Mouse (Mus musculus): Measurements from ENCODE around the gene Dip2c. TPM values are rescaled to one million over a fixed set of nuclear protein-coding genes. Genes with fewer than 3 reads are reported as not detected.

The Dip2c gene
- total and polyA plus RNA-seq, 3 experiments = 0.04 to 0.14 (median 0.08) TPM

DNA sequence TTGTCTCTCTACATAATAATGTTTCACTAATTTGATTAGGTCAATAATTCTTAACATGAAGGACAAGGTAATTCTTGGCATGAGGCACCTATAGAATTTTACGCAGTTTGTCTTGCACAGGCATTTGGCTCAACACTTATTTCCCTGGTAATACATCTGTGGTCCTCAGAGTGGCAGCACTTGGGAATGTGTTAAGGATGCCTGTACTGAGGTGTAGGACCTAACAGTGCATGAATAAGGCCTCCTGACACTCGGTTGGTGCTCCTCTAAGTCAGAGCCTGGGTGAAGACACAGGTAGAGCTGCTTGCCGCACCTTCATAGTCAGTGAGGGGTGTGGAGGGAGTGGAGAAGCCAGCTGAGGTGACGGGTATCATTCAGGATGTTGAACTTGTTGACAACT, 407.0 kb downstream of the Dip2c start:
- no peak overlapping the region for H3K4me2 ChIP-seq (ENCODE audit: insufficient read depth, low read depth, poor library complexity, severe bottlenecking)
- H3K27me3 ChIP-seq (replicated peaks) = no peaks in the 10 kb centered on the region
- peaks cover 28 to 51% of the 10 kb centered on the region in 2 experiments for H3K36me3 ChIP-seq (replicated peaks in 1 of 2; ENCODE audit: control insufficient read depth in 1 of 2, insufficient read depth in 1 of 2, low read length in 1 of 2)
- H3K4me3 ChIP-seq (replicated peaks in 1 of 3; ENCODE audit: low read depth in 2 of 3, low read length in 2 of 3, poor library complexity in 1 of 3) = no peak overlapping the region
- no peak for DNase-seq (ENCODE audit: extremely low read depth)
- dilution Hi-C loops (cut with MboI; ENCODE audit: extremely low pct_ligation_motif_present, extremely low pct_unique_long_range_greater_than_20kb, low sequenced_read_pairs) = no loop called here
- no peaks in the 10 kb centered on the region for H3K79me2 ChIP-seq (replicated peaks; ENCODE audit: control insufficient read depth, extremely low read depth, insufficient read depth, poor library complexity, severe bottlenecking)
- H3K9me3 ChIP-seq (replicated peaks; ENCODE audit: low read length) = no peaks in the 10 kb centered on the region
- no peaks in the 10 kb centered on the region for H3K4me1 ChIP-seq (ENCODE audit: control insufficient read depth in 1 of 2, insufficient read depth in 2 of 2)
- no peak overlapping the region for H3K27ac ChIP-seq (ENCODE audit: insufficient read depth, low read depth)
- in situ Hi-C loops (cut with MboI; ENCODE audit: low pct_ligation_motif_present, low pct_unique_long_range_greater_than_20kb, low sequenced_read_pairs) = no loop called here
- H3K9ac ChIP-seq (ENCODE audit: insufficient read depth, low read depth) = no peak overlapping the region
- TF ChIP-seq ZMIZ1 (IDR thresholded peaks at IDR 0.05; ENCODE audit: low read depth, low read length) (no peak), UBTF (IDR thresholded peaks at IDR 0.05; ENCODE audit: low read depth, low read length) (no peak), EP300 (IDR thresholded peaks at IDR 0.05; ENCODE audit: low read length) (no peak), CHD1 (IDR thresholded peaks at IDR 0.05; ENCODE audit: low read depth, low read length) (no peak), POLR2AphosphoS2 (IDR thresholded peaks at IDR 0.05; ENCODE audit: low read depth, low read length) (no peak), NRF1 (IDR thresholded peaks at IDR 0.05; ENCODE audit: low read depth, low read length) (no peak), CTCF (conservative IDR thresholded peaks at IDR 0.05 in 1 of 2, IDR thresholded peaks at IDR 0.05 in 1 of 2; ENCODE audit: low read depth in 2 of 2, low read length in 2 of 2) (peak in 1 of 2 experiments; percentile 12; a peak in 1 of 4 replicates)

DNA sequence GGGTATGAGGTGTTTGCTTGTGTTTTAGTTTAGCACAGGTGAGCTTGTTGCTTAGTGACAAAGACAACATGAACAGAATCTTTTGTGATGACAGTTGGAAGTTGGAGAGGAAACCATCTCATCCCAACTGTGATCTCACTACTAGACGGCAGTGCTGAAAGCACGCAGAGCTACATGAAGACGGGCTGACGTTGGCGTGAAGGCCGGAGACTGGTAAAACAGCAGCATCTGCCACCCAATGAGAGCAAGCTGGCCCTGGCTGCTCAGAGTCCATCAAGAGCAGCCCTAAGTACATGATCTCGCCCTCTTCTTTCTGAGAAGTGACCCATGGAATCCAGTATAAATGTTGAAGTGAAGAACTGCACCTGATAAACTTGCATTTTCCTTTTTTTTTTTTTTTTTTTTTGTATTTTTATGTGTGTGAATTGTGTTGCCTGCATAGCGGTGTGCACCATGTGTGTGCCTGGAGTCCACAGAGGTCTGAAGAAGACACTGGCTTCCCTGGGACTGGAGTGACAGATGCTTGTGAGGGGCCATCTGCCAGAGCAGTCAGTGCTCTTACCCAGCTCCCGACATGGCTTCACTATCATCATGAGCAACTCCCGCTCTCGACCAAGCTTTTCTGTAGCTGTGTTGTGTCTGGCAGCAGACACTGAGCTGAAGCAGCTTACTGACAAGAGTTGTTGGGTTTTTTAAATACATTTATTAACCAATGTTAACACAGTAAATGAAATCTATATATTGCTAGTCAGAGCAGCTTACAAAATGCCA, 408.0 kb downstream of the Dip2c start:
- TF ChIP-seq KAT2A (IDR thresholded peaks at IDR 0.05; ENCODE audit: insufficient replicate concordance, low read length) (no peak), POLR2A (IDR thresholded peaks at IDR 0.05; ENCODE audit: low read depth, low read length) (no peak), ZMIZ1 (IDR thresholded peaks at IDR 0.05; ENCODE audit: low read depth, low read length) (no peak), MXI1 (IDR thresholded peaks at IDR 0.05; ENCODE audit: low read depth, low read length) (no peak), TBP (conservative IDR thresholded peaks at IDR 0.05; ENCODE audit: low read depth, low read length) (no peak), MAX (IDR thresholded peaks at IDR 0.05; ENCODE audit: low read length) (no peak), RCOR1 (conservative IDR thresholded peaks at IDR 0.05; ENCODE audit: low read depth, low read length) (no peak), MAFK (IDR thresholded peaks at IDR 0.05; ENCODE audit: insufficient replicate concordance, low read length) (no peak), ELF1 (IDR thresholded peaks at IDR 0.05; ENCODE audit: low read depth, low read length) (no peak), ZNF384 (IDR thresholded peaks at IDR 0.05; ENCODE audit: low read depth, low read length) (no peak), IRF4 (IDR thresholded peaks at IDR 0.05; ENCODE audit: low read depth, low read length) (no peak), SIN3A (IDR thresholded peaks at IDR 0.05; ENCODE audit: low read length) (no peak), TCF12 (IDR thresholded peaks at IDR 0.05; ENCODE audit: low read depth, low read length) (no peak), MYC (IDR thresholded peaks at IDR 0.05; ENCODE audit: low read depth, low read length) (no peak), MAZ (IDR thresholded peaks at IDR 0.05; ENCODE audit: low read depth, low read length) (no peak)
- Histone ChIP-seq H3K9me3 (replicated peaks; ENCODE audit: low read length) (no peaks in the 10 kb centered on the region), H3K27me3 (replicated peaks) (no peaks in the 10 kb centered on the region), H3K79me2 (replicated peaks; ENCODE audit: control insufficient read depth, extremely low read depth, insufficient read depth, poor library complexity, severe bottlenecking) (no peaks in the 10 kb centered on the region), H3K4me3 (replicated peaks in 1 of 3; ENCODE audit: low read depth in 2 of 3, low read length in 2 of 3, poor library complexity in 1 of 3) (no peak overlapping the region), H3K4me2 (ENCODE audit: insufficient read depth, low read depth, poor library complexity, severe bottlenecking) (no peak overlapping the region), H3K9ac (ENCODE audit: insufficient read depth, low read depth) (no peak overlapping the region), H3K4me1 (ENCODE audit: control insufficient read depth in 1 of 2, insufficient read depth in 2 of 2) (no peaks in the 10 kb centered on the region), H3K36me3 (replicated peaks in 1 of 2; ENCODE audit: control insufficient read depth in 1 of 2, insufficient read depth in 1 of 2, low read length in 1 of 2) (peaks cover 37 to 61% of the 10 kb centered on the region in 2 experiments), H3K27ac (ENCODE audit: insufficient read depth, low read depth) (no peak overlapping the region)
- in situ Hi-C loops (cut with MboI; ENCODE audit: low pct_ligation_motif_present, low pct_unique_long_range_greater_than_20kb, low sequenced_read_pairs) (no loop called here), dilution Hi-C loops (cut with MboI; ENCODE audit: extremely low pct_ligation_motif_present, extremely low pct_unique_long_range_greater_than_20kb, low sequenced_read_pairs) (no loop called here)
- DNase-seq (ENCODE audit: extremely low read depth) = no peak
